Mouse (Mus musculus) CD4-positive, CD25-positive, alpha-beta regulatory T cell, adult 9 weeks (primary cell): ENCODE results near the gene Trim44. TPM values are rescaled to one million over a fixed set of nuclear protein-coding genes. Genes with fewer than 3 reads are reported as not detected.

Experiments used
- polyA plus RNA-seq: library from polyadenylated mRNA; unstranded; fragments of 100-300 nt; shearing (Covaris generic); gene quantifications from one replicate; pipeline ENCODE4 v1.2.1, GENCODE M21; 2017

Trim44 gene
- 5.6 TPM for polyA plus RNA-seq

GRCm38 (mm10) chr2:102407363-102408184, at the start of gene Trim44:
Gene Trim44 (minus strand): TSS chr2:102407828.

GRCm38 (mm10) chr2:102451671-102452549, 44.3 kb upstream of the Trim44 start, which contains the start of gene Fjx1:
Gene Fjx1 (minus strand): TSS chr2:102452499.

Other genes with a start within 250 kb of the Trim44 start
- gene Ldlrad3, start 221.4 kb downstream of the Trim44 start, polyA plus RNA-seq = 0.98 TPM
- gene Fjx1, start 44.7 kb upstream of the Trim44 start, polyA plus RNA-seq = not detected
- gene Pamr1, start 142.2 kb upstream of the Trim44 start, polyA plus RNA-seq = not detected